Comparison of ENCODE assay signal across 23 mouse cellular contexts in the genomic region with DNA sequence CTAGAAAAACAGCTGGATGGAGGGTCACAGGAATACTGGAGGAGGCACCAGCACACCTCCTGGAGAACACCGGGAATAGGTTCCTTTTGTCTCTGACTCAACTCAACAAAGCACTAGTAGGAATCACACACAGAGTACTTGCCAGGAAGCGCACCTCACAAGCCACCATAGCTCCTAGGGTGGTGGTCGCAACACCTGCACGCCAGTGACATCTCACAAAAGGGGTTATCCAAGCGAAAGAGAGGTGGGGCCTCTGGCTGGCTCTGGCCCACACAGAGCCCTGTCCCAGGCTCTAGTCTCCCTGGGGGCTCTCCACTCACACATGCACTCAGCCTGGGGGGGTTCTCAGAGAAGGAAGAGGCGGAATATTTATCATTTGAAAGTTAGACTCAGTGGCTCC. TPM values are rescaled to one million over a fixed set of nuclear protein-coding genes. Genes with fewer than 3 reads are reported as not detected.
A peak's percentile ranks its signal among the peaks of the same experiment; 100 is the strongest.
DNase-seq lines count a peak whose midpoint lies in the region; ATAC-seq and TF ChIP-seq lines count a peak whose summit lies in the region.
"Had no signal": no experiment of that assay in that cellular context is flagged by ENCODE, and none has a peak within 500 bp of the region (broad histone marks: within the 10 kb centered on the region; RNA-seq: fewer than 3 reads in every experiment).

No protein-coding gene starts in this region.

- in situ Hi-C loops in CH12.LX (cut with MboI; ENCODE audit: low pct_ligation_motif_present, low pct_unique_long_range_greater_than_20kb, low sequenced_read_pairs), result loop anchor here (25.0 kb wide), 1 partner anchor 486 kb away; no protein-coding TSS in a partner anchor

- H3K4me1 ChIP-seq in CH12.LX (ENCODE audit: control insufficient read depth in 1 of 2, insufficient read depth in 2 of 2) (peaks cover 9 to 43% of the 10 kb centered on the region in 2 experiments), MEL (ENCODE audit: control insufficient read depth in 1 of 2, insufficient read depth in 2 of 2, low read length in 2 of 2) (no peaks in the 10 kb centered on the region)
- no peaks in the 10 kb centered on the region for H3K4me1 ChIP-seq in lung, postnatal 0 days (ENCODE audit: insufficient read depth, low read depth, low read length)

- DNase-seq in CH12.LX (ENCODE audit: extremely low read depth) (no peak), MEL (ENCODE audit: low read depth, low spot score) (no peak)
- no peak for DNase-seq in cerebellum, adult 18-20 months
- no peak for DNase-seq in lung, postnatal 0 days (ENCODE audit: low spot score)
- DNase-seq in heart, adult 8-10 months (ENCODE audit: low spot score), result no peak
- DNase-seq: adrenal gland, adult 2 months; adrenal gland, adult 8-10 months; adrenal gland, postnatal 10 days; adrenal gland, postnatal 14 days; adrenal gland, postnatal 25 days; adrenal gland, postnatal 36 days; B cell, adult 2 months; cerebellum, adult 11 months; cerebellum, adult 11-12 months; cerebellum, adult 2 months; cerebellum, adult 8-10 months; cerebellum, adult 9-10 months had no signal

- H3ac ChIP-seq in myocyte (ENCODE audit: control insufficient read depth, insufficient read length), result no peak overlapping the region

- dilution Hi-C loops in CH12.LX (cut with MboI; ENCODE audit: extremely low pct_ligation_motif_present, extremely low pct_unique_long_range_greater_than_20kb, low sequenced_read_pairs), result no loop called here

- TF ChIP-seq RAD21 in CH12.LX (IDR thresholded peaks at IDR 0.05; ENCODE audit: low read depth, low read length) (no peak), MEL (IDR thresholded peaks at IDR 0.05; ENCODE audit: low read depth, low read length) (no peak)

- H3K27ac ChIP-seq in CH12.LX (ENCODE audit: insufficient read depth, low read depth), result no peak overlapping the region
- no peak overlapping the region for H3K27ac ChIP-seq in MEL (ENCODE audit: control insufficient read depth, low read depth, low read length)
- H3K27ac ChIP-seq in lung, postnatal 0 days (ENCODE audit: low read length), result no peak overlapping the region

- H3K9me3 ChIP-seq in CH12.LX (replicated peaks; ENCODE audit: low read length) (no peaks in the 10 kb centered on the region), MEL (replicated peaks; ENCODE audit: insufficient read depth, low read length) (no peaks in the 10 kb centered on the region)
- H3K9me3 ChIP-seq in lung, postnatal 0 days (ENCODE audit: low read length), result no peaks in the 10 kb centered on the region

- H3K79me2 ChIP-seq in CH12.LX (replicated peaks; ENCODE audit: control insufficient read depth, extremely low read depth, insufficient read depth, poor library complexity, severe bottlenecking) (no peaks in the 10 kb centered on the region), MEL (ENCODE audit: control insufficient read depth, insufficient read depth, low read length, poor library complexity) (no peaks in the 10 kb centered on the region), myocyte (ENCODE audit: control insufficient read depth, insufficient read depth) (peaks cover 11% of the 10 kb centered on the region)

- H3K4me3 ChIP-seq in CH12.LX (replicated peaks in 1 of 3; ENCODE audit: low read depth in 2 of 3, low read length in 2 of 3, poor library complexity in 1 of 3), result no peak overlapping the region
- no peak overlapping the region for H3K4me3 ChIP-seq in MEL (ENCODE audit: control insufficient read depth in 1 of 2, insufficient read depth in 1 of 2, low read depth in 2 of 2, low read length in 2 of 2)
- no peak overlapping the region for H3K4me3 ChIP-seq in myocyte
- H3K4me3 ChIP-seq in lung, postnatal 0 days (ENCODE audit: low read depth, low read length), result no peak overlapping the region

- H3K4me2 ChIP-seq in CH12.LX (ENCODE audit: insufficient read depth, low read depth, poor library complexity, severe bottlenecking) (no peak overlapping the region), myocyte (ENCODE audit: low read depth) (no peak overlapping the region)
- H3K4me2 ChIP-seq in lung, postnatal 0 days (replicated peaks; ENCODE audit: low read depth, low read length), result no peak overlapping the region

- no peak for TF ChIP-seq POLR2A in CH12.LX (IDR thresholded peaks at IDR 0.05; ENCODE audit: low read depth, low read length)
- TF ChIP-seq POLR2A in MEL (IDR thresholded peaks at IDR 0.05; ENCODE audit: control insufficient read depth in 1 of 2, insufficient read depth in 1 of 2, low read depth in 1 of 2, low read length in 2 of 2, poor library complexity in 1 of 2), result no peak
- TF ChIP-seq POLR2A in myocyte (IDR thresholded peaks at IDR 0.05; ENCODE audit: insufficient read length, low read depth), result no peak

- no peak overlapping the region for H3K9ac ChIP-seq in CH12.LX (ENCODE audit: insufficient read depth, low read depth)
- no peak overlapping the region for H3K9ac ChIP-seq in MEL (ENCODE audit: control insufficient read depth, low read depth, low read length, poor library complexity, severe bottlenecking)
- H3K9ac ChIP-seq in lung, postnatal 0 days (replicated peaks; ENCODE audit: low read depth), result no peak overlapping the region

- TF ChIP-seq CTCF in CH12.LX (conservative IDR thresholded peaks at IDR 0.05 in 1 of 2, IDR thresholded peaks at IDR 0.05 in 1 of 2; ENCODE audit: low read depth in 2 of 2, low read length in 2 of 2) (no peak), MEL (IDR thresholded peaks at IDR 0.05 in 2 of 3, conservative IDR thresholded peaks at IDR 0.05 in 1 of 3; ENCODE audit: control insufficient read depth in 1 of 3, insufficient read depth in 1 of 3, low read depth in 2 of 3, low read length in 3 of 3, poor library complexity in 1 of 3, severe bottlenecking in 1 of 3) (no peak)
- no peak for TF ChIP-seq CTCF in lung, postnatal 0 days (IDR thresholded peaks at IDR 0.05)

- peaks cover 10 to 53% of the 10 kb centered on the region in 2 experiments for H3K36me3 ChIP-seq in CH12.LX (replicated peaks in 1 of 2; ENCODE audit: control insufficient read depth in 1 of 2, insufficient read depth in 1 of 2, low read length in 1 of 2)
- no peaks in the 10 kb centered on the region for H3K36me3 ChIP-seq in MEL (ENCODE audit: control insufficient read depth in 1 of 2, insufficient read depth in 2 of 2, low read length in 2 of 2)
- H3K36me3 ChIP-seq in myocyte (ENCODE audit: control insufficient read depth, insufficient read depth), result peaks cover 19% of the 10 kb centered on the region
- H3K36me3 ChIP-seq in lung, postnatal 0 days (ENCODE audit: insufficient read depth, low read length), result no peaks in the 10 kb centered on the region
- H3K36me3 ChIP-seq: G1E had no signal

- no peak for ATAC-seq in lung, postnatal 0 days
- ATAC-seq: activated CD4-positive, CD25-positive, alpha-beta regulatory T cell, adult 4 months; CD4-positive, CD25-positive, alpha-beta regulatory T cell, adult 4 months; Patski had no signal

- WGBS in lung, postnatal 0 days, result 72% methylated on average over 6 of the region's 6 CpGs

- no peak for TF ChIP-seq EP300 in CH12.LX (IDR thresholded peaks at IDR 0.05; ENCODE audit: low read length)
- TF ChIP-seq EP300 in MEL (IDR thresholded peaks at IDR 0.05; ENCODE audit: low read depth in 1 of 2, low read length in 2 of 2), result no peak
- no peak for TF ChIP-seq EP300 in lung, postnatal 0 days (IDR thresholded peaks at IDR 0.05)

- H3K27me3 ChIP-seq in CH12.LX (replicated peaks), result peaks cover 7% of the 10 kb centered on the region
- no peaks in the 10 kb centered on the region for H3K27me3 ChIP-seq in MEL (ENCODE audit: control insufficient read depth in 1 of 2, insufficient read depth in 2 of 2, low read length in 2 of 2)
- no peaks in the 10 kb centered on the region for H3K27me3 ChIP-seq in myocyte (ENCODE audit: control insufficient read depth, insufficient read depth, insufficient read length)
- H3K27me3 ChIP-seq in lung, postnatal 0 days (replicated peaks; ENCODE audit: insufficient read depth, low read length), result 0 out of 2 replicates have a peak, but pooled peaks cover 3% of the 10 kb centered on the region
- H3K27me3 ChIP-seq: Patski had no signal

TF ChIP-seq in CH12.LX, 34 proteins besides CTCF, POLR2A, EP300 and RAD21 (continues in another document):
- TF ChIP-seq ZKSCAN1 (IDR thresholded peaks at IDR 0.05; ENCODE audit: borderline replicate concordance, low read depth, low read length), result no peak
- no peak for TF ChIP-seq USF1 (IDR thresholded peaks at IDR 0.05; ENCODE audit: low read depth, low read length)
- TF ChIP-seq JUND (conservative IDR thresholded peaks at IDR 0.05; ENCODE audit: low read depth, low read length), result no peak

TF ChIP-seq in MEL, 35 proteins besides CTCF, POLR2A, EP300 and RAD21 (continues in another document):
- no peak for TF ChIP-seq ETS1 (IDR thresholded peaks at IDR 0.05; ENCODE audit: low read depth, low read length)
- TF ChIP-seq POLR2AphosphoS2 (IDR thresholded peaks at IDR 0.05; ENCODE audit: low read length), result peak; percentile 60
- TF ChIP-seq TAL1 (IDR thresholded peaks at IDR 0.05; ENCODE audit: low read length), result no peak

TF ChIP-seq in myocyte, 11 proteins besides CTCF, POLR2A, EP300 and RAD21:
- TF ChIP-seq TCF3 (IDR thresholded peaks at IDR 0.05; ENCODE audit: insufficient read length, low read depth), result no peak
- TF ChIP-seq POLR2AphosphoS2 (IDR thresholded peaks at IDR 0.05; ENCODE audit: insufficient read length, low read depth), result peak; percentile 53

RNA-seq across cellular contexts. Expression of gene Pimreg, which starts 6.9 kb away (rescaled TPM):
- total RNA-seq in CH12.LX (2012; rRNA removed), result 22.4 and 26.4 TPM in 2 replicates
- total RNA-seq in CH12.LX (2014; rRNA removed), result 49.5 and 52.7 TPM in 2 replicates
- polyA plus RNA-seq in CH12.LX (2012; ENCODE audit: insufficient read length, low read depth), result 27.9 and 28.9 TPM in 2 replicates
- total RNA-seq in MEL (2012; rRNA removed), result 24.3 and 25.8 TPM in 2 replicates
- 10 to 100 TPM in 1 of 2 experiments, not detected in 1; 45.3 TPM for polyA plus RNA-seq in MEL (2012; ENCODE audit: insufficient read depth in 1 of 2, insufficient read length in 2 of 2, low read depth in 1 of 2, low replicate concordance in 2 of 2, missing spikeins in 1 of 2)
- polyA plus RNA-seq in myocyte (2012; fragmentation: generic; extraction: Trizol), result 77.9 TPM
- polyA plus RNA-seq in lung, postnatal 0 days (2015; fragmentation: Nextera tagmentation; extraction: Ambion mirVana), result 6.1 and 7.3 TPM in 2 replicates
- 1 to 10 TPM in 1 of 4 experiments, under 1 TPM in 2, not detected in 1; 0.41 to 1.4 (median 0.65) TPM for total RNA-seq in heart, adult 8-10 months (2022)
- total RNA-seq: G1E had no signal
- polyA plus RNA-seq: G1E had no signal

RNA-seq across cellular contexts. Expression of gene Aipl1, which starts 11.4 kb away (rescaled TPM):
- total RNA-seq in CH12.LX (2012; rRNA removed) (0.29 and 0.93 TPM in 2 replicates), CH12.LX (2014; rRNA removed) (0.81 and 0.90 TPM in 2 replicates), MEL (2012; rRNA removed) (0.39 and 0.42 TPM in 2 replicates)
- polyA plus RNA-seq in CH12.LX (2012; ENCODE audit: insufficient read length, low read depth) (0.71 and 1.0 TPM in 2 replicates), MEL (2012; ENCODE audit: insufficient read depth in 1 of 2, insufficient read length in 2 of 2, low read depth in 1 of 2, low replicate concordance in 2 of 2, missing spikeins in 1 of 2) (under 1 TPM in 1 of 2 experiments, not detected in 1; 0.58 TPM), myocyte (2012; fragmentation: generic; extraction: Trizol) (0.38 TPM)
- 0.27 and 0.30 TPM in 2 replicates for polyA plus RNA-seq in lung, postnatal 0 days (2015; fragmentation: Nextera tagmentation; extraction: Ambion mirVana)
- under 1 TPM in 1 of 4 experiments, not detected in 3; 0.13 TPM for total RNA-seq in heart, adult 8-10 months (2022)
- total RNA-seq: adrenal gland, adult 18-20 months; adrenal gland, adult 2 months; adrenal gland, adult 8-10 months; adrenal gland, postnatal 36 days had no signal
- polyA plus RNA-seq: CD4-positive, CD25-positive, alpha-beta regulatory T cell, adult 4 months; G1E had no signal

Comparison
In these comparisons a context has a peak if more than half of its experiments do, and no peak if none do; other contexts are left out.
1. Of the 35 proteins assayed by ChIP-seq in both MEL and CH12.LX: peak only in MEL: none; only in CH12.LX: none; in both: POLR2AphosphoS2; in neither: 34.